Mouse (Mus musculus): ENCODE measurements at regions not wholly inside any gene's neighbourhood (a gene's known extent, or its start where the extent isn't known, plus 50 kb on each side); places are given as distances from the start of the nearest gene placed in this dataset.

GRCm38 (mm10) chr10:15426746-15427145 lies 708.7 kb upstream of the Gje1 start:
- TF ChIP-seq CTCF (IDR thresholded peaks at IDR 0.05; ENCODE audit: control insufficient read depth, insufficient read depth, insufficient read length) (no peak), MAX (IDR thresholded peaks at IDR 0.05) (no peak), MYOD1 (IDR thresholded peaks at IDR 0.05; ENCODE audit: control insufficient read depth, insufficient read length, low read depth) (no peak), USF1 (IDR thresholded peaks at IDR 0.05; ENCODE audit: low read depth) (no peak), FOSL1 (IDR thresholded peaks at IDR 0.05; ENCODE audit: insufficient read depth, low read length, poor library complexity, severe bottlenecking) (no peak), CEBPB (IDR thresholded peaks at IDR 0.05; ENCODE audit: low read depth) (no peak)
